Mouse (Mus musculus) limb, embryonic 14.5 days (tissue): ENCODE data around the gene Plekha4. TPM values are rescaled to one million over a fixed set of nuclear protein-coding genes. Genes with fewer than 3 reads are reported as not detected.

ENCODE experiments used
- ATAC-seq: fragments of 200-750 bp; cut with Nextera tagmentation; 2 replicates; pipeline ENCODE4 v1.8.0; 2017; ENCODE audit warnings: low read depth, moderate number of reproducible peaks, moderate TSS enrichment; ENCODE audit not compliant: low FRiP score
- DNase-seq: peaks from one replicate; pipeline ENCODE4 v3.0.0-alpha.2; 2015; ENCODE audit warnings: low spot score
- H3K27ac ChIP-seq: fragments of 300-500 bp; sonication (generic); replicated peaks from 2 replicates; pipeline ENCODE4 v1.5.1; 2014; ENCODE audit warnings: low read depth, mild to moderate bottlenecking, low read length, moderate library complexity, mixed read lengths
- H3K27me3 ChIP-seq: fragments of 300-500 bp; sonication (generic); 2 replicates; pipeline ENCODE4 v1.6.1; 2014; ENCODE audit warnings: low read length, mixed read lengths; ENCODE audit not compliant: control insufficient read depth, insufficient read depth
- H3K36me3 ChIP-seq: fragments of 300-500 bp; sonication (generic); 2 replicates; pipeline ENCODE4 v1.6.1; 2014; ENCODE audit warnings: mild to moderate bottlenecking, low read length, moderate library complexity, mixed read lengths; ENCODE audit not compliant: control insufficient read depth, insufficient read depth
- H3K4me1 ChIP-seq: fragments of 300-500 bp; sonication (generic); 2 replicates; pipeline ENCODE4 v1.6.1; 2014; ENCODE audit warnings: antibody characterized with exemption, low read length, mixed read lengths; ENCODE audit not compliant: control insufficient read depth, insufficient read depth
- H3K4me2 ChIP-seq: fragments of 300-500 bp; sonication (generic); replicated peaks from 2 replicates; pipeline ENCODE4 v1.6.1; 2014; ENCODE audit warnings: low read depth, mild to moderate bottlenecking, low read length, moderate library complexity; ENCODE audit not compliant: severe bottlenecking
- H3K4me3 ChIP-seq: fragments of 300-500 bp; sonication (generic); replicated peaks from 2 replicates; pipeline ENCODE4 v1.5.1; 2014; ENCODE audit warnings: low read length
- H3K9ac ChIP-seq: fragments of 300-500 bp; sonication (generic); 2 replicates; pipeline ENCODE4 v1.6.1; 2014; ENCODE audit warnings: mild to moderate bottlenecking, low read depth, low read length, moderate library complexity; ENCODE audit not compliant: severe bottlenecking
- H3K9me3 ChIP-seq: fragments of 300-500 bp; sonication (generic); 2 replicates; pipeline ENCODE4 v1.6.1; 2016; ENCODE audit warnings: low read length; ENCODE audit not compliant: control insufficient read depth
- POLR2A ChIP-seq: fragments of 200-500 bp; IDR thresholded peaks from 2 replicates; pipeline ENCODE4 v1.8.0; 2012; ENCODE audit warnings: inconsistent platforms, mild to moderate bottlenecking, moderate library complexity, borderline replicate concordance; ENCODE audit not compliant: insufficient read depth, insufficient read length; ENCODE audit errors: extremely low read depth
- WGBS: fragments of 180-500 bp; shearing (Covaris S2); extraction: QIAGEN DNeasy Blood & Tissue Kit; methylation state at CpG from one replicate; pipeline ENCODE4 v1.1.7; 2014; 5-methylcytosine and 5-hydroxymethylcytosine counted together
- polyA plus RNA-seq, 2 experiments: library from polyadenylated mRNA; depleted of rRNA in 1 of 2; stranded (reverse) in 1 of 2; unstranded in 1 of 2; fragments of >200 nt; fragmentation: Nextera tagmentation in 1 of 2; extraction: Ambion mirVana in 1 of 2; gene quantifications; 2 replicates each; pipeline versions ENCODE4 v1.2.1 to v1.2.3; 2012 to 2014

The Plekha4 gene
- polyA plus RNA-seq, 2 experiments, result 4.6 to 13.1 TPM

DNA sequence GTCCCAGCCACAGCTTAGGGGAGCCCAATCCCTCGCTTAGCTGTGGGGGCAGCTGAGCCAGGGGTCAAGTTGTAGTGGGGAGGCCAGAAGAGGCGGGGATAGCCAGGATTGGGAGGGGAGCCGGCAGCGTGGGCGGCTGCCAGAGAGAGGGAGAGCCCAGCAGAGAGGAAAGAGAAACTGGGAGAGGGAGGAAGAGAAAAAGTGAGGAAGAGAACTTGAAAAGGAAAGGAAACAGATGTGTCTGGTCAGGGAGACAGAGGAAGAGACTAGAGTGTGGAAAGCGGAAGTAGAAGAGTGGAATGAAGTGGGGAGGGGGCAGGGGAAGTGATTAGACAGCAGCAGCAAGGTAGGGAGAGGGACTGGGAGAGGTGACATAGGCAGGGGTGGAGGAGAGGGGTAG is 3.3 kb downstream of the Plekha4 start:
- DNase-seq, result no peak
- H3K9ac ChIP-seq, result no peak overlapping the region
- WGBS, result 21% methylated on average over 6 of the region's 6 CpGs

DNA sequence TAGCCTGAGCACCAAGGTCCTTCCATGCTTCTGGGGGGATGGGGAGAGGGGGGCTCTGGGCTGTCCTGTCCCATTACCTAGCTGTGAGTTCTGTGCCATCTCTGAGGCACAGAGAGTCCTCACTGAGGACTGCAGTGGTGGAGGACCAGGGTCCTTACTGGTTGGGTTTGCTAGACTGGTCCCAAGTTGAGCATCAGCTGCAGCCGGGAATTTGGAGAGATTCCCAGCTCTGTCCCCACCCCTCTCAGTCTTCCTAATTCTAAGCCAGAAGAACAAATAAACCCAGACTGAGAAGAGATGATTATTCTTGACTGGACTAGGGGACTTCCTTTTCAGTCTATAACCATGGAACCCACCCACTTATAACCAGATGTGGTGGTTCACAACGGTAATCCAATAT is 4.5 kb downstream of the Plekha4 start:
- ATAC-seq (no peak), DNase-seq (no peak)
- no peaks in the 10 kb centered on the region for H3K9me3 ChIP-seq
- H3K4me2 ChIP-seq, result peak overlapping the region; percentile 29
- WGBS, result 70% methylated on average over 2 of the region's 2 CpGs
- no peak overlapping the region for H3K9ac ChIP-seq
- peaks cover 8% of the 10 kb centered on the region; the same call in 1 of the 2 replicates for H3K4me1 ChIP-seq
- no peaks in the 10 kb centered on the region for H3K36me3 ChIP-seq
- H3K4me3 ChIP-seq, result no peak overlapping the region
- no peak overlapping the region for H3K27ac ChIP-seq
- no peak for TF ChIP-seq POLR2A
- H3K27me3 ChIP-seq, result no peaks in the 10 kb centered on the region

More for the DNA sequence above, 3.3 kb downstream of the Plekha4 start:
- Histone ChIP-seq H3K9me3 (no peaks in the 10 kb centered on the region), H3K4me3 (no peak overlapping the region), H3K27me3 (no peaks in the 10 kb centered on the region), H3K27ac (no peak overlapping the region), H3K36me3 (peaks cover 3% of the 10 kb centered on the region; the same call in 1 of the 2 replicates), H3K4me1 (peaks cover 17% of the 10 kb centered on the region; the same call in 1 of the 2 replicates), H3K4me2 (0 out of 2 replicates have a peak overlapping the region, but pooled peaks have one; percentile 7)
- no peak for ATAC-seq
- TF ChIP-seq POLR2A, result no peak

DNA sequence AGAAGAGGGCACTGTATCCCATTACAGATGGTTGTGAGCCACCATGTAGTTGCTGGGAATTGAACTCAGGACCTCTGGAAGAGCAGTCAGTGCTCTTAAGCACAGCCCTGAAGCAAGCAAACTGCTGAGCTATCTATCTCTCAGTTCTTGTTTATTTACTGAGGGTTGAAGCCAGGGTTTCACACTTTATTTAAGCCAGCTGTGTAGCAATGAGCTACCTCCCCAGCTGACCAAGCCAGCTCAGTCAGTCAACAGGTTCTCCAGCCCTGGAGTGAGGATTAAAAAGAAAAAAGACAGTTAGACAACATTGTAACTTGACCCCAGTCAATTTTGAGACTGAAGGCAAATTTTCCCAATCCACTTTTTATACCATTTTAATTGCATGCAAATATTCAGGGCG is 9.5 kb downstream of the Plekha4 start:
- H3K27ac ChIP-seq, result no peak overlapping the region
- H3K4me2 ChIP-seq, result no peak overlapping the region
- H3K9ac ChIP-seq, result no peak overlapping the region
- no peaks in the 10 kb centered on the region for H3K27me3 ChIP-seq
- no peaks in the 10 kb centered on the region for H3K36me3 ChIP-seq
- TF ChIP-seq POLR2A, result no peak
- DNase-seq, result no peak
- 69% methylated on average over 1 of the region's 1 CpGs for WGBS
- H3K9me3 ChIP-seq, result no peaks in the 10 kb centered on the region
- H3K4me3 ChIP-seq, result no peak overlapping the region
- no peaks in the 10 kb centered on the region; the same call in 1 of the 2 replicates for H3K4me1 ChIP-seq
- ATAC-seq, result no peak

DNA sequence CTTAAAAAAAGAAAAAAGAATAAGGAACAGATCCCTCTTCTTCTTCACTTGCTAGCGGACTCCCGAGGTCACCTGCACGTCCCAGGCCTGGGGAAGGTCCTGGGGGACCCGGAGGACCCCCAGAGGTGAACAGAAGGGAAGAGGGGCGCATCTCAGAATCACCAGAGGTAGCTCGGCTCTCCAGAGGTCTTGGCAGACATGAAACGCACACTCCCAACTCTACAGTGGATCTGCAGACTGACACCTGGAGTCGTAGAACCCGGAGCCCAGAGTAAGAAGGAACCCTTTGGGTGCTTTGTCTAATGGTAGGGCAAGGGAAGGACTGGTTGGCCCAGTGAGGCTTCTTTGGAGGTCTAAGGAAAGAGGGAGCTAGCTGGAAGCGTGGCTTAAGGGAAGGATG is 11.5 kb downstream of the Plekha4 start:
- H3K27ac ChIP-seq, result no peak overlapping the region
- H3K36me3 ChIP-seq, result no peaks in the 10 kb centered on the region
- H3K9me3 ChIP-seq, result no peaks in the 10 kb centered on the region
- H3K4me2 ChIP-seq, result peak overlapping the region; percentile 73
- WGBS, result 80% methylated on average over 10 of the region's 10 CpGs
- TF ChIP-seq POLR2A, result no peak
- H3K4me1 ChIP-seq, result no peaks in the 10 kb centered on the region; the same call in 1 of the 2 replicates
- no peaks in the 10 kb centered on the region for H3K27me3 ChIP-seq
- H3K9ac ChIP-seq, result peak overlapping the region; percentile 57
- ATAC-seq (no peak), DNase-seq (no peak)
- peak overlapping the region; percentile 46 for H3K4me3 ChIP-seq

DNA sequence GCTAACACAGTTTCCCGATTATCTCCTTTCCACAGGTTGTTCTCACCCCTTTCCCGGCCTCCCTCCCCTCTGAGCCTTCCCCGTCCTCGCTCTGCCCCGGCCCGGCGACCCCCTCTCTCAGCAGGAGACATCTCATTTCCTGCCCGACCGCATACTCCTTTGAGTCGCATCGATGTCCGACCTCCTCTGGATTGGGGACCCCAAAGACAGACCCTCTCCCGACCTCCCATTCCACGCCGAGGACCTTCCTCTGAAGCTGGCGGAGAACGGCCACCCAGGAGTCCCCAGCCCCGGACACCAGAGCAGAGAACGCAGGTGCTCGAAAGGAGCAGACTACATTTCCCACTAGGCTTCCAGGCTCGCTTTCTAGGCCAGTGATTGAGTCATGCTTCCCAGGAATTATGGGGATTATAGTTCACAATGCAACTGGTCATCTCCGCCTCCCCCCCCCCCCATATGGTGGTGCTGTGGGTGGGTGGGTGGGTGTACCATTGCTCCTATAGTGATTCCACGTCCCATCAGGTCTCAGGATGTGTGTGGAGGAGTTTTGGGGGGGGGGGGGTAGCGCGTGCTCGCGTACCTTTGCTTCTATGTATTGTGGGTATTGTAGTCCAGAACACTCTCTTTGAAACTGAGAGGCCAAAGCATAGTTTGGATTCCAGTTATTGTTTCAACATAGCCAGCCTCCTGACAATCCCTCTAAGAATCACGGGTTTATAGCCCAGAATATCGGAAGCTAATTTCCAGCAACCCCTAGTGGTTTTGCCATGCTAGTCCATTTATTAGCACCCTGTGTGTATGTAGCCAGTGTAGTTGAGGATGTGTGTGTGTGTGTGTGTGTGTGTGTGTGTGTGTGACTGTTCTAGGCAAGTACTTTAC is 12.3 kb downstream of the Plekha4 start:
- DNase-seq (peak; percentile 79), ATAC-seq (peak; percentile 85)
- WGBS, result 5% methylated on average over 28 of the region's 29 CpGs
- H3K4me2 ChIP-seq, result peak overlapping the region; percentile 73
- peak overlapping the region; percentile 57 for H3K9ac ChIP-seq
- no peaks in the 10 kb centered on the region for H3K36me3 ChIP-seq
- no peaks in the 10 kb centered on the region; the same call in 1 of the 2 replicates for H3K4me1 ChIP-seq
- no peak for TF ChIP-seq POLR2A
- 0 out of 2 replicates have a peak overlapping the region, but pooled peaks have one; percentile 5 for H3K27ac ChIP-seq
- no peaks in the 10 kb centered on the region for H3K9me3 ChIP-seq
- no peaks in the 10 kb centered on the region for H3K27me3 ChIP-seq
- peak overlapping the region; percentile 46 for H3K4me3 ChIP-seq
